35 mouse cellular contexts compared by ENCODE assay signal in the genomic region with DNA sequence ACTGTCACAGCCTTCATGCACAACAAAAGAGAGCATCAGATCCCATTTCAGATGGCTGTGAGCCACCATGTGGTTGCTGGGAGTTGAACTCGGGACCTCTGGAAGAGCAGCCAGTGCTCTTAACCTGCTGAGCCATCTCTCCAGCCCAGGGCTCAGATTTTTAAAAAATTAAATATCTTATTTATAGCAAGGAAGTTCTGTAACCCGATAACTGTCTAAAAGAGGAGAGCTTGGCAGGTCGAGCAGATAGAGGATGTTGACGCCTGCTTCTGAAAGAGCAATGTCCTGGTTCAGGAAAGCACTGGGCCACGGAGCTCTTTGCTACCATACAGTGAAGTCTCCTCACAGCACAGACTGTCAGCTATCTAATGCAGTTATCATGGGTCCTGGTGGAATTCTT.
"Had no signal": no experiment of that assay in that cellular context is flagged by ENCODE, and none has a peak within 500 bp of the region (broad histone marks: within the 10 kb centered on the region; RNA-seq: fewer than 3 reads in every experiment).

No protein-coding gene starts in this region.

- H3K4me1 ChIP-seq: hindbrain, embryonic 12.5 days; hindbrain, embryonic 13.5 days; hindbrain, embryonic 15.5 days had no signal

- H3K9me3 ChIP-seq: heart, embryonic 10.5 days; heart, embryonic 12.5 days; heart, embryonic 13.5 days; heart, embryonic 15.5 days; hindbrain, embryonic 10.5 days; hindbrain, embryonic 12.5 days; hindbrain, embryonic 13.5 days; hindbrain, embryonic 15.5 days; intestine, embryonic 15.5 days; kidney, embryonic 15.5 days had no signal

- DNase-seq: heart, postnatal 10 days; heart, postnatal 14 days; heart, postnatal 36 days; heart, postnatal 4 days; kidney, adult 11 months; kidney, adult 18-20 months; kidney, adult 2 months; kidney, adult 8-10 months; kidney, adult 9 months; kidney, postnatal 10 days; kidney, postnatal 14 days; kidney, postnatal 25 days; kidney, postnatal 36 days; kidney, postnatal 4 days; layer of hippocampus, adult 9-11 months; layer of hippocampus, postnatal 36 days had no signal

- H3K4me3 ChIP-seq: heart, embryonic 10.5 days; heart, embryonic 12.5 days; heart, embryonic 13.5 days; heart, embryonic 15.5 days; hindbrain, embryonic 10.5 days; hindbrain, embryonic 12.5 days; hindbrain, embryonic 13.5 days; hindbrain, embryonic 15.5 days; intestine, embryonic 15.5 days; kidney, embryonic 15.5 days; layer of hippocampus, adult 2 months; left cerebral cortex, adult 2 months had no signal

- H3K9ac ChIP-seq: heart, embryonic 12.5 days; heart, embryonic 13.5 days; heart, embryonic 15.5 days; hindbrain, embryonic 12.5 days; hindbrain, embryonic 13.5 days; hindbrain, embryonic 14.5 days; hindbrain, embryonic 15.5 days; intestine, embryonic 15.5 days; kidney, embryonic 15.5 days had no signal

- H3K36me3 ChIP-seq: heart, embryonic 10.5 days; heart, embryonic 12.5 days; heart, embryonic 13.5 days; heart, embryonic 15.5 days; hindbrain, embryonic 10.5 days; hindbrain, embryonic 12.5 days; hindbrain, embryonic 13.5 days; hindbrain, embryonic 15.5 days; intestine, embryonic 15.5 days; kidney, embryonic 15.5 days had no signal

- H3K27ac ChIP-seq: heart, embryonic 10.5 days; heart, embryonic 13.5 days; heart, embryonic 15.5 days; hindbrain, embryonic 10.5 days; hindbrain, embryonic 12.5 days; hindbrain, embryonic 13.5 days; hindbrain, embryonic 14.5 days; hindbrain, embryonic 15.5 days; hindbrain, postnatal 0 days; intestine, embryonic 15.5 days; kidney, embryonic 15.5 days; kidney, postnatal 0 days; layer of hippocampus, adult 2 months; left cerebral cortex, adult 2 months had no signal

- H3K4me2 ChIP-seq: heart, embryonic 11.5 days; heart, embryonic 12.5 days; heart, embryonic 13.5 days; heart, embryonic 15.5 days; hindbrain, embryonic 12.5 days; hindbrain, embryonic 13.5 days; hindbrain, embryonic 14.5 days; hindbrain, embryonic 15.5 days; intestine, embryonic 15.5 days; kidney, embryonic 15.5 days had no signal

- H3K27me3 ChIP-seq: heart, embryonic 12.5 days; heart, embryonic 13.5 days; heart, embryonic 15.5 days; hindbrain, embryonic 12.5 days; hindbrain, embryonic 13.5 days; hindbrain, embryonic 15.5 days; intestine, embryonic 15.5 days; kidney, embryonic 15.5 days had no signal

- ATAC-seq: hindbrain, embryonic 16.5 days; hindbrain, postnatal 0 days; inflammation-experienced regulatory T-cells, adult 6 months; intestine, embryonic 15.5 days; intestine, postnatal 0 days had no signal
